Mouse (Mus musculus): Measurements from ENCODE around the gene Inf2. TPM values are rescaled to one million over a fixed set of nuclear protein-coding genes. Genes with fewer than 3 reads are reported as not detected.

The Inf2 gene
- polyA plus RNA-seq, 1 experiment, result 26.3 TPM

DNA sequence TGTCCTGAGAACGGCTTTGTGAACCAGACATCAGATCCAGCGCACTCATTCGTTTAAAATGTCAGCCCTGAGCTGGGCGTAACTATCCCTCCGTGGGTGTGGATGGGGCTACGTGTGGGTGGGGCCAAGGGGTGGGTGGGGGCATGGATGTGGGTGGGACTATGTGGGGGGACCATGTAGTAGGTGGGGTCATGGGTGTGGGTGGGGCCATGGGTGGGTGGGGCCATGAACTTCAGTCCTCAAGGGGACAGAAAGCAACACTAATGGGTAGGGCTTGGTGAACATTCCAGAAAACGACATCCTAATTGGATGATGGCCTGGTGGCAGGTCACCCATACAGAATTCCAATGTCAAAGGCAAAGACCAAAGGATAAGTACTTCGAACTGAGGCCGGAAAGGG is 44.6 kb upstream of the Inf2 start:
- H3K27me3 ChIP-seq (ENCODE audit: control insufficient read depth, insufficient read depth, low read length), result no peaks in the 10 kb centered on the region
- H3K4me3 ChIP-seq (ENCODE audit: control insufficient read depth, insufficient read depth, low read length), result no peak overlapping the region
- 86% methylated on average over 9 of the region's 9 CpGs for WGBS
- H3K36me3 ChIP-seq (ENCODE audit: control insufficient read depth, insufficient read depth, low read length), result no peaks in the 10 kb centered on the region
- TF ChIP-seq POLR2A (IDR thresholded peaks at IDR 0.05; ENCODE audit: control insufficient read depth, extremely low read depth, insufficient read depth, low read length, poor library complexity), result no peak
- no peak for TF ChIP-seq CTCF (IDR thresholded peaks at IDR 0.05; ENCODE audit: borderline replicate concordance, control insufficient read depth, extremely low read depth, insufficient read depth, low read length, poor library complexity)
- no peak for DNase-seq
- H3K27ac ChIP-seq (ENCODE audit: control insufficient read depth, insufficient read depth, low read length), result no peak overlapping the region
- no peaks in the 10 kb centered on the region for H3K4me1 ChIP-seq (replicated peaks; ENCODE audit: control insufficient read depth, insufficient read depth, low read length)

DNA sequence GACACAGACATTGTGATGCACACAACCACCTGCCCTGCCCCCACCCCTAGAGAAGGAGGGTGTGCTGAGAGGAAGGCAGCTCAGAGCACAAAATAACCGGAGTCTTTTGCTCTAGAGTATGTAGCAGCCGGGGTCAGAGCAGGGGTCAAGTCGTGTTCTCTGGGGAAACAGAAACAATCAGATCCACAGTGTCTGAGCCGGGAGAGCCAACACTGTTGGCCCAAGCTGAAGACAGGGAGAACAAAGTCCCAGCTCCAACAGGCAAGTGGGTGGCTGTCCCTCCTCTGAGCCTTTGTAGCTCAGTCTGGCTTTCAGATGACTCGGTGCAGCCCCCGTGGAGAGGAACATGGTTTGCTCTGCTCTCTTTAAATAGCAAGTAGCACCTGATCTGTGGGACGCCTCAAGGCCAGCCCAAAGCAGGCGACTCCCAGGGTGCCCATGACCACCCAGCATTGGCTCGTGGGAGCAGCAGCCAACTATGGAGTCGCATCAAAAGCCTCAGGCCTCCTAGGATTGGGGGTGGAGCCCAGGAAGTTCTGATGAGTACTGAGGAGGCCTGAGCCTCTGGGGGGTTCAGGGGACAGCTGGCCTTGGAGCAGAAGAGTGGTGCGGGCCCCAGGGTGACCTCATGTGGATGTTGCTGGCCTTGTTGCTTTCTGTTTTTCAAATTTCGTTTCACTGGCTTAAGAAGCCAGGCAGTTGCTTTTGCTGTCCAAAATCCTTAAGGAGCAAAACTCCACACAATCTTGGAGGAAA is 43.5 kb upstream of the Inf2 start:
- no peak for TF ChIP-seq CTCF (IDR thresholded peaks at IDR 0.05; ENCODE audit: borderline replicate concordance, control insufficient read depth, extremely low read depth, insufficient read depth, low read length, poor library complexity)
- no peak for TF ChIP-seq POLR2A (IDR thresholded peaks at IDR 0.05; ENCODE audit: control insufficient read depth, extremely low read depth, insufficient read depth, low read length, poor library complexity)
- H3K4me1 ChIP-seq (replicated peaks; ENCODE audit: control insufficient read depth, insufficient read depth, low read length), result no peaks in the 10 kb centered on the region
- H3K27me3 ChIP-seq (ENCODE audit: control insufficient read depth, insufficient read depth, low read length), result no peaks in the 10 kb centered on the region
- H3K4me3 ChIP-seq (ENCODE audit: control insufficient read depth, insufficient read depth, low read length), result no peak overlapping the region
- DNase-seq, result no peak
- WGBS, result 73% methylated on average over 12 of the region's 12 CpGs
- no peak overlapping the region for H3K27ac ChIP-seq (ENCODE audit: control insufficient read depth, insufficient read depth, low read length)
- no peaks in the 10 kb centered on the region for H3K36me3 ChIP-seq (ENCODE audit: control insufficient read depth, insufficient read depth, low read length)

- no peaks in the 10 kb centered on the region for H3K36me3 ChIP-seq (ENCODE audit: control insufficient read depth, insufficient read depth, low read length)
- H3K4me3 ChIP-seq (ENCODE audit: control insufficient read depth, insufficient read depth, low read length), result no peak overlapping the region
- H3K27ac ChIP-seq (ENCODE audit: control insufficient read depth, insufficient read depth, low read length), result no peak overlapping the region
- TF ChIP-seq POLR2A (IDR thresholded peaks at IDR 0.05; ENCODE audit: control insufficient read depth, extremely low read depth, insufficient read depth, low read length, poor library complexity) (no peak), CTCF (IDR thresholded peaks at IDR 0.05; ENCODE audit: borderline replicate concordance, control insufficient read depth, extremely low read depth, insufficient read depth, low read length, poor library complexity) (no peak)
- H3K27me3 ChIP-seq (ENCODE audit: control insufficient read depth, insufficient read depth, low read length), result no peaks in the 10 kb centered on the region
- DNase-seq, result no peak
- 96% methylated on average over 8 of the region's 8 CpGs for WGBS
- H3K4me1 ChIP-seq (replicated peaks; ENCODE audit: control insufficient read depth, insufficient read depth, low read length), result no peaks in the 10 kb centered on the region
These were observed 42.5 kb upstream of the Inf2 start for GRCm38 (mm10) chr12:112546110-112546509.

DNA sequence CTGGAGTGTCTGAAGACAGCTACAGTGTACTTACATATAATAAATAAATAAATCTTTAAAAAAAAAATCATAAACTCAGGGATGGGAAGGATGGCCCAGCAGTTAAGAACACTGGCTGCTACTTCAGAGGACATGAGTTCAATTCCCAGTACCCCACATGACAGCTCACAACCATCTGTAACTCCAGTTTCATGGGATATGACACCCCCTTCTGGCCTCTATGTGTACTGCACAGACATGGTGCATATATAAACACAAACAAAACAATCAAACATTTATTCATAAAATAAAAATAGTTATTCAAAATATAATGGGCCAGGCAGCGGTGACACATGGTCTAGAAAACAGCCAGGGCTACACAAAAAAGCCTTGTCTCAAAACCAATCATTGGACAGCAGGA is 39.3 kb upstream of the Inf2 start:
- no peaks in the 10 kb centered on the region for H3K36me3 ChIP-seq (ENCODE audit: control insufficient read depth, insufficient read depth, low read length)
- 96% methylated on average over 1 of the region's 1 CpGs for WGBS
- no peaks in the 10 kb centered on the region for H3K27me3 ChIP-seq (ENCODE audit: control insufficient read depth, insufficient read depth, low read length)
- no peak for DNase-seq
- no peak for TF ChIP-seq CTCF (IDR thresholded peaks at IDR 0.05; ENCODE audit: borderline replicate concordance, control insufficient read depth, extremely low read depth, insufficient read depth, low read length, poor library complexity)
- no peak for TF ChIP-seq POLR2A (IDR thresholded peaks at IDR 0.05; ENCODE audit: control insufficient read depth, extremely low read depth, insufficient read depth, low read length, poor library complexity)
- no peak overlapping the region for H3K27ac ChIP-seq (ENCODE audit: control insufficient read depth, insufficient read depth, low read length)
- no peaks in the 10 kb centered on the region for H3K4me1 ChIP-seq (replicated peaks; ENCODE audit: control insufficient read depth, insufficient read depth, low read length)
- H3K4me3 ChIP-seq (ENCODE audit: control insufficient read depth, insufficient read depth, low read length), result no peak overlapping the region

- Histone ChIP-seq H3K36me3 (ENCODE audit: control insufficient read depth, insufficient read depth, low read length) (no peaks in the 10 kb centered on the region), H3K27ac (ENCODE audit: control insufficient read depth, insufficient read depth, low read length) (no peak overlapping the region), H3K27me3 (ENCODE audit: control insufficient read depth, insufficient read depth, low read length) (no peaks in the 10 kb centered on the region), H3K4me3 (ENCODE audit: control insufficient read depth, insufficient read depth, low read length) (no peak overlapping the region), H3K4me1 (replicated peaks; ENCODE audit: control insufficient read depth, insufficient read depth, low read length) (no peaks in the 10 kb centered on the region)
- TF ChIP-seq POLR2A (IDR thresholded peaks at IDR 0.05; ENCODE audit: control insufficient read depth, extremely low read depth, insufficient read depth, low read length, poor library complexity) (no peak), CTCF (IDR thresholded peaks at IDR 0.05; ENCODE audit: borderline replicate concordance, control insufficient read depth, extremely low read depth, insufficient read depth, low read length, poor library complexity) (peak; percentile 100)
- WGBS, result 13% methylated on average over 13 of the region's 13 CpGs
- DNase-seq, result peak; percentile 89
These were observed 36.7 kb upstream of the Inf2 start for GRCm38 (mm10) chr12:112551861-112552375.

GRCm38 (mm10) chr12:112552520-112552919 is 36.1 kb upstream of the Inf2 start:
- DNase-seq, result no peak
- WGBS, result 81% methylated on average over 5 of the region's 5 CpGs
- Histone ChIP-seq H3K36me3 (ENCODE audit: control insufficient read depth, insufficient read depth, low read length) (no peaks in the 10 kb centered on the region), H3K27ac (ENCODE audit: control insufficient read depth, insufficient read depth, low read length) (no peak overlapping the region), H3K4me1 (replicated peaks; ENCODE audit: control insufficient read depth, insufficient read depth, low read length) (no peaks in the 10 kb centered on the region), H3K27me3 (ENCODE audit: control insufficient read depth, insufficient read depth, low read length) (no peaks in the 10 kb centered on the region), H3K4me3 (ENCODE audit: control insufficient read depth, insufficient read depth, low read length) (no peak overlapping the region)
- TF ChIP-seq CTCF (IDR thresholded peaks at IDR 0.05; ENCODE audit: borderline replicate concordance, control insufficient read depth, extremely low read depth, insufficient read depth, low read length, poor library complexity), result no peak
- TF ChIP-seq POLR2A (IDR thresholded peaks at IDR 0.05; ENCODE audit: control insufficient read depth, extremely low read depth, insufficient read depth, low read length, poor library complexity), result no peak

All from thymus, adult 2 months (tissue).